Mouse (Mus musculus): ENCODE data around the gene Luc7l3. TPM values are rescaled to one million over a fixed set of nuclear protein-coding genes. Genes with fewer than 3 reads are reported as not detected.

Gene Luc7l3
- polyA plus RNA-seq, 1 experiment from 2014 or later = 143 TPM

DNA sequence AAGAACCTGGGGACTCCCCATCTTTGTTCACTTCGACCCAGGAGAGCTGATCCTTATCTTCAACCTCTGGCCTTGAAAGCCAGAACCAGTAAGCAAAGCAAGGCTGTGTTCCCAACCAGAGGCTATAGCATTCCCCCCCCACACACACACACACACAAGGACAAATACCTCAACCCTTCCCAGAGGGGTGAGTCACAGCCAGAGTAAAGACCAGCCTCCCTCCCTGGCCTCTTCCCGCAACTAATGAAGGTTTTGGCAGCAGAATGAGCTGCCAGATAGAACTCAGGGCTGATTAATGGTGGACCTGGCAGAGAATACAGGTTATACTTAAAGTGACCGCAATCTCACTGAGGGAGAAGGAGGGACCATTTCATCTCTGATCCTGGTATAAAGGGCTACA lies 24.8 kb upstream of the Luc7l3 start:
- WGBS = 72% methylated on average over 3 of the region's 3 CpGs
- H3K27ac ChIP-seq = no peak overlapping the region
- H3K27me3 ChIP-seq (replicated peaks) = no peaks in the 10 kb centered on the region
- no peak overlapping the region for H3K9ac ChIP-seq
- H3K4me1 ChIP-seq = peaks cover 23% of the 10 kb centered on the region
- H3K4me3 ChIP-seq = no peak overlapping the region
- no peaks in the 10 kb centered on the region for H3K9me3 ChIP-seq
- no peaks in the 10 kb centered on the region for H3K36me3 ChIP-seq (replicated peaks)
- ATAC-seq (replicated peaks) = no peak
- H3K4me2 ChIP-seq = no peak overlapping the region

GRCm38 (mm10) chr11:94345926-94346325 lies 24.1 kb upstream of the Luc7l3 start:
- WGBS = 84% methylated on average over 10 of the region's 10 CpGs
- ATAC-seq (replicated peaks) = no peak
- no peak overlapping the region for H3K9ac ChIP-seq
- no peaks in the 10 kb centered on the region for H3K27me3 ChIP-seq (replicated peaks)
- H3K9me3 ChIP-seq = no peaks in the 10 kb centered on the region
- no peak overlapping the region for H3K27ac ChIP-seq
- H3K4me2 ChIP-seq = no peak overlapping the region
- H3K36me3 ChIP-seq (replicated peaks) = no peaks in the 10 kb centered on the region
- peaks cover 27% of the 10 kb centered on the region for H3K4me1 ChIP-seq
- no peak overlapping the region for H3K4me3 ChIP-seq

- 60% methylated on average over 1 of the region's 1 CpGs for WGBS
- H3K36me3 ChIP-seq (replicated peaks) = peaks cover under 1% of the 10 kb centered on the region; the same call in 1 of the 2 replicates
- no peaks in the 10 kb centered on the region for H3K9me3 ChIP-seq
- no peak overlapping the region for H3K4me2 ChIP-seq
- no peak overlapping the region for H3K4me3 ChIP-seq
- no peak for ATAC-seq (replicated peaks)
- H3K4me1 ChIP-seq = peaks cover 31% of the 10 kb centered on the region
- no peak overlapping the region for H3K9ac ChIP-seq
- peak overlapping the region; percentile 48 for H3K27ac ChIP-seq
- H3K27me3 ChIP-seq (replicated peaks) = no peaks in the 10 kb centered on the region
These were observed 22.7 kb upstream of the Luc7l3 start for GRCm38 (mm10) chr11:94344470-94344869.

DNA sequence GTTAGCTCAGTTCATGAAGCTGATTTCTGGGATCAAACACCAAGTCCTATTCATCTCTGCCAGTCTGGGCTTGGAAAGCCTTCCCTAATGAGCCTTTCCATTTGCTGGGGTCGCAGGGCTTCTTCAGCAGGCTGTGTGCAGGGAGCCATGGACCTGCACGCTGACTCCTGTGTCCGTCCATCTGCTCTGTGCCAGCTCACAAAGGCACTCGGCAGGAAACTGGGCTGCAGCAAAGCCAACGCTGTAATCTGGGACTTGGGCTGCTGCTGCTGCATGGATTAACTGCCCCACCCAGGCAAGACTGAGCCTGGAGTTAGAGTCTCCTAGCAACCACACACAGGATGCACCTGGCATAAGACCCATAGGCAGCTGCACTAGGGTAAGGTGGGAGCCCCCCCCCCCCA lies 22.2 kb upstream of the Luc7l3 start:
- Histone ChIP-seq H3K4me1 (peaks cover 31% of the 10 kb centered on the region), H3K4me3 (no peak overlapping the region), H3K27me3 (replicated peaks) (no peaks in the 10 kb centered on the region), H3K36me3 (replicated peaks) (peaks cover 5% of the 10 kb centered on the region), H3K9ac (no peak overlapping the region), H3K4me2 (no peak overlapping the region), H3K9me3 (no peaks in the 10 kb centered on the region), H3K27ac (peak overlapping the region; percentile 48)
- 11% methylated on average over 5 of the region's 5 CpGs for WGBS
- no peak; the same call in 1 of the 2 replicates for ATAC-seq (replicated peaks)

- Histone ChIP-seq H3K9ac (no peak overlapping the region), H3K27me3 (replicated peaks) (no peaks in the 10 kb centered on the region), H3K4me2 (no peak overlapping the region), H3K9me3 (no peaks in the 10 kb centered on the region), H3K36me3 (replicated peaks) (peaks cover 17% of the 10 kb centered on the region), H3K27ac (0 out of 2 replicates have a peak overlapping the region, but pooled peaks have one; percentile 8), H3K4me3 (no peak overlapping the region), H3K4me1 (peaks cover 31% of the 10 kb centered on the region)
- ATAC-seq (replicated peaks) = no peak
- WGBS = 11% methylated on average over 13 of the region's 13 CpGs
These were observed 20.5 kb upstream of the Luc7l3 start for GRCm38 (mm10) chr11:94342114-94342905.

GRCm38 (mm10) chr11:94340948-94341933 lies 19.5 kb upstream of the Luc7l3 start:
- no peak overlapping the region for H3K9ac ChIP-seq
- H3K27me3 ChIP-seq (replicated peaks) = no peaks in the 10 kb centered on the region
- H3K4me3 ChIP-seq = no peak overlapping the region
- ATAC-seq (replicated peaks) = no peak
- 57% methylated on average over 10 of the region's 10 CpGs for WGBS
- peaks cover 17% of the 10 kb centered on the region for H3K36me3 ChIP-seq (replicated peaks)
- no peak overlapping the region for H3K4me2 ChIP-seq
- no peak overlapping the region for H3K27ac ChIP-seq
- peaks cover 31% of the 10 kb centered on the region for H3K4me1 ChIP-seq
- H3K9me3 ChIP-seq = no peaks in the 10 kb centered on the region

DNA sequence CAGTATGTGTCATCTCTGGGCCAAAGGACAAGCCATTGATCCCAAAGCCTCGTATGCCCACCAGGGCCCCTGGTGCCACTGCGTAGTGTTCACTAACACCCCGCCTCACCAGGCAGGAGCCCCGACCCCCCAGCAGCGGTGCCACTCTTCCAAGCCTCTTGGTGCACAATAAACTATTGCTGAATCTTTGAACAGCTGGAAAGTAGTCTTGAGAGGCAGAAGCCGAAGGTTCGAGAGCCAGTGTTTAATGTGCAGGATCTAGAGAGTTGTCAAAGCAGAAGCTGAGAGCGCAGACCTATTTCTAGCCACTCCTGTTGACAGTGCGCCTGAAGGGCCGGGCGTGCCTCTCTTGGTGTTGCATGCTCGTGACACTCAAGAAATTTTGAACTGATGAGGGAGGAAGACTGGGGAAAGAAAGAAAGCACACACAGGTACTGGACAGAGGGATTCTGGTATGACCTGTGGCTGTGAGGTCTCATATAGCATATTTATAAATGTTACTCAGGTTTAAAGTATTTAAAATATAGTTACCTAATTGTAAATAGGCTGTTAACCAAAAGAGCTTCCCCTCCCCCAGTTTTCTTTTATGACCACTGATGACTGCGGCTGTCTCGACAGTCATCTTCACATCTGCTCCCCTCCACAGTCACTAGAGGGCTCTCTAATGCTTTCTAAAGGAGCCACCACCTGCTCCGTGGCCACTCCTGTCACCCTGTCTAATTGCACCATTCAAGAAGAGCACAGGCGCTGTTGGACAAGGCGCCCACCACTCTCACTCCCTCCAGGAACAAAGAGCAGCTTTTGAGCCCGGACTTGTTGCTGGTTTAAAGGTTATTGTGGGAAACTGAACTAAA lies 18.2 kb upstream of the Luc7l3 start:
- no peaks in the 10 kb centered on the region for H3K27me3 ChIP-seq (replicated peaks)
- H3K4me2 ChIP-seq = no peak overlapping the region
- peaks cover 31% of the 10 kb centered on the region for H3K4me1 ChIP-seq
- H3K36me3 ChIP-seq (replicated peaks) = peaks cover 20% of the 10 kb centered on the region
- no peak overlapping the region for H3K4me3 ChIP-seq
- peak; percentile 82 for ATAC-seq (replicated peaks)
- no peaks in the 10 kb centered on the region for H3K9me3 ChIP-seq
- no peak overlapping the region for H3K9ac ChIP-seq
- WGBS = 55% methylated on average over 18 of the region's 18 CpGs
- no peak overlapping the region for H3K27ac ChIP-seq

DNA sequence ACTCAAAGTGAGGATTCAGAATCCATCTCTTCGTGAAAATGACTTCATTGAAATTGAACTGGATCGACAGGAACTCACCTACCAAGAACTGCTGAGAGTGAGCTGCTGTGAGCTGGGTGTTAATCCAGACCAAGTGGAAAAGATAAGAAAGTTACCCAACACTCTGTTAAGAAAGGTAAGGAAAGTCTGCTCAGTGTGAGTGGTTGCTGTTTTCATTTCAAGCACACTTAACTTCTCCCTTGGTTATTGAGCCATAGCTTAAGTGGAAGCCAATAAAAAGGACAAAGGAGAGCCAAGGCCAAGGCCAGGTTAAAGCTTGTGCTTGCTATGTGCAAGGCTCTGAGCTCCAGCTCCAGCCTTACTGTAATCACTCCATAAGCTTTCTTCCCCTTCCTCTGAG lies 16.6 kb upstream of the Luc7l3 start:
- ATAC-seq (replicated peaks) = no peak
- H3K27me3 ChIP-seq (replicated peaks) = no peaks in the 10 kb centered on the region
- H3K36me3 ChIP-seq (replicated peaks) = peaks cover 27% of the 10 kb centered on the region
- no peak overlapping the region for H3K4me3 ChIP-seq
- no peak overlapping the region for H3K27ac ChIP-seq
- peaks cover 22% of the 10 kb centered on the region for H3K4me1 ChIP-seq
- H3K4me2 ChIP-seq = no peak overlapping the region
- no peaks in the 10 kb centered on the region for H3K9me3 ChIP-seq
- 95% methylated on average over 2 of the region's 2 CpGs for WGBS
- H3K9ac ChIP-seq = no peak overlapping the region

DNA sequence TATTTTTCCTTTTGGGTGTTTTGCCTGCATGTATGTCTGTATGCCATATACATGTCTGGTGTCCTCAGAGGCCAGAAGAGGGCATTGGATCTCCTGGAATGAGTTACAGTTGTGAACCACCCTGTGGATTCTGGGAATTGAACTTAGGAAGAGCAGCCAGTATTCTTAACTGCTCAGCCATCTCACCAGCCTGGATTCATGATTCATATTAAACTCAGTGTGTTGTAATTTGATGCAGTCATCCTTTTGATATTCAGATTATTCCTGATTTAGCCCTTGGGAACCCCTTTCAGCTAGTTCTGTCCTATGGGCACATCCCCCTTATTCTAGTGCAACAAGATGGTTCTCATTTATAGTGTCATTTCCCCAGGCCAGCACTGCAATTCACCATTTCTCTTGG lies 14.8 kb upstream of the Luc7l3 start:
- H3K4me2 ChIP-seq = no peak overlapping the region
- no peak for ATAC-seq (replicated peaks)
- peaks cover 15% of the 10 kb centered on the region for H3K4me1 ChIP-seq
- no peak overlapping the region for H3K9ac ChIP-seq
- H3K27ac ChIP-seq = no peak overlapping the region
- no peaks in the 10 kb centered on the region for H3K9me3 ChIP-seq
- no peaks in the 10 kb centered on the region for H3K27me3 ChIP-seq (replicated peaks)
- no peak overlapping the region for H3K4me3 ChIP-seq
- peaks cover 27% of the 10 kb centered on the region for H3K36me3 ChIP-seq (replicated peaks)

GRCm38 (mm10) chr11:94334386-94334968 lies 12.7 kb upstream of the Luc7l3 start:
- no peak overlapping the region for H3K9ac ChIP-seq
- peaks cover 27% of the 10 kb centered on the region for H3K36me3 ChIP-seq (replicated peaks)
- H3K4me2 ChIP-seq = no peak overlapping the region
- no peak for ATAC-seq (replicated peaks)
- H3K4me1 ChIP-seq = peaks cover 26% of the 10 kb centered on the region
- H3K4me3 ChIP-seq = no peak overlapping the region
- no peaks in the 10 kb centered on the region for H3K9me3 ChIP-seq
- WGBS = 91% methylated on average over 8 of the region's 8 CpGs
- H3K27ac ChIP-seq = no peak overlapping the region
- H3K27me3 ChIP-seq (replicated peaks) = no peaks in the 10 kb centered on the region

- peaks cover 34% of the 10 kb centered on the region for H3K4me1 ChIP-seq
- H3K9me3 ChIP-seq = no peaks in the 10 kb centered on the region
- H3K4me3 ChIP-seq = no peak overlapping the region
- H3K27me3 ChIP-seq (replicated peaks) = no peaks in the 10 kb centered on the region
- H3K9ac ChIP-seq = no peak overlapping the region
- H3K27ac ChIP-seq = no peak overlapping the region
- peaks cover 10% of the 10 kb centered on the region for H3K36me3 ChIP-seq (replicated peaks)
- no peak overlapping the region for H3K4me2 ChIP-seq
- no peak for ATAC-seq (replicated peaks)
- 94% methylated on average over 6 of the region's 6 CpGs for WGBS
These were observed 10.9 kb upstream of the Luc7l3 start for GRCm38 (mm10) chr11:94332726-94333125.

All from midbrain, embryonic 15.5 days (tissue).